In genomic region chr11:120598283-120598989, GRCm38 (mm10) we compare ENCODE assay signal across 8 mouse cellular contexts. TPM values are rescaled to one million over a fixed set of nuclear protein-coding genes. Genes with fewer than 3 reads are reported as not detected.
A peak's percentile ranks its signal among the peaks of the same experiment; 100 is the strongest.
DNase-seq lines count a peak whose midpoint lies in the region; ATAC-seq lines count a peak whose summit lies in the region.

TSS of gene Alyref (minus strand) at chr11:120598365.
TSS of gene Anapc11 (plus strand) at chr11:120598421.

- no peaks in the 10 kb centered on the region for H3K9me3 ChIP-seq in hindbrain, embryonic 12.5 days (replicated peaks)

- peak within 1 kb of the TSS; percentile 83 for H3K4me3 ChIP-seq in hindbrain, embryonic 12.5 days

- peak; percentile 98 for DNase-seq in NIH3T3 (ENCODE audit: low read depth)
- peak; percentile 96 to 97 for DNase-seq in cerebellum, postnatal 10 days
- peak; percentile 85 to 91 for DNase-seq in frontal cortex, postnatal 10 days (ENCODE audit: low spot score in 2 of 2)
- DNase-seq in layer of hippocampus, postnatal 14 days (ENCODE audit: low spot score in 2 of 2), result peak; percentile 89 to 94
- peak; percentile 94 for DNase-seq in lung, postnatal 14 days
- DNase-seq in retina, adult 2 months (ENCODE audit: low read depth, low spot score), result peak; percentile 83
- peak; percentile 93 to 96 for DNase-seq in thymus, postnatal 36 days

- peak; percentile 97 for ATAC-seq in hindbrain, embryonic 12.5 days (ENCODE audit: low FRiP score)

- H3K4me1 ChIP-seq in hindbrain, embryonic 12.5 days, result peaks cover 21% of the 10 kb centered on the region

- peaks cover 52% of the 10 kb centered on the region for H3K36me3 ChIP-seq in hindbrain, embryonic 12.5 days

- H3K9ac ChIP-seq in hindbrain, embryonic 12.5 days, result peak within 1 kb of the TSS; percentile 93

- peak within 1 kb of the TSS; percentile 91 for H3K27ac ChIP-seq in hindbrain, embryonic 12.5 days

- peak within 1 kb of the TSS; percentile 96 for H3K4me2 ChIP-seq in hindbrain, embryonic 12.5 days (replicated peaks)

- under 1% methylated on average over 88 of the region's 88 CpGs for WGBS in hindbrain, embryonic 12.5 days

- no peaks in the 10 kb centered on the region for H3K27me3 ChIP-seq in hindbrain, embryonic 12.5 days

RNA-seq across cellular contexts. Expression of gene Alyref, which starts in this region (rescaled TPM):
- polyA plus RNA-seq in hindbrain, embryonic 12.5 days (2016; fragmentation: Nextera tagmentation; extraction: Ambion mirVana), result 539 and 588 TPM in 2 replicates
- total RNA-seq in layer of hippocampus, postnatal 14 days (2021), result 10 to 100 TPM; 69.3 to 77.0 TPM

RNA-seq across cellular contexts. Expression of gene Anapc11, which starts in this region (rescaled TPM):
- 153 and 170 TPM in 2 replicates for polyA plus RNA-seq in hindbrain, embryonic 12.5 days (2016; fragmentation: Nextera tagmentation; extraction: Ambion mirVana)
- 10 to 100 TPM; 88.0 to 96.5 TPM for total RNA-seq in layer of hippocampus, postnatal 14 days (2021)

Comparison
In these comparisons a context has a peak if more than half of its experiments do, and no peak if none do; other contexts are left out.
1. Peak in every context shown above with its lines: DNase-seq, ATAC-seq, H3K4me3 ChIP-seq and H3K27ac ChIP-seq.